Mouse (Mus musculus): Measurements from ENCODE around the gene Olfr9. TPM values are rescaled to one million over a fixed set of nuclear protein-coding genes. Genes with fewer than 3 reads are reported as not detected.

Olfr9 gene
- total RNA-seq (2023) = 1 to 10 TPM; 1.5 to 2.4 TPM

GRCm38 (mm10) chr10:128989131-128989530 is at the start of gene Olfr9:
Olfr9 (plus strand) TSS chr10:128989431.

GRCm38 (mm10) chr10:128960590-128961584 is 28.3 kb upstream of the Olfr9 start, which contains the start of gene Mettl7b:
Mettl7b (minus strand) TSS chr10:128960988.

GRCm38 (mm10) chr10:129010288-129010841 is 21.1 kb downstream of the Olfr9 start, which contains the start of gene Olfr763:
Olfr763 (plus strand) TSS chr10:129010791.

GRCm38 (mm10) chr10:129039796-129040195 is 50.6 kb downstream of the Olfr9 start, which contains the start of gene Olfr764-ps1:
Olfr764-ps1 (minus strand) TSS chr10:129039896.

Other genes starting within 250 kb of the Olfr9 start
- 100 to 1,000 TPM; 809 to 875 TPM for gene Dgka, start 244.6 kb upstream of the Olfr9 start, total RNA-seq (2023)
- gene Pym1, start 241.5 kb upstream of the Olfr9 start, total RNA-seq (2023) = 10 to 100 TPM; 71.3 to 84.9 TPM
- under 1 TPM in 1 of 2 experiments, not detected in 1; 0.98 TPM for gene Mmp19, start 198.5 kb upstream of the Olfr9 start, total RNA-seq (2023)
- 10 to 100 TPM; 66.0 to 66.8 TPM for gene Dnajc14, start 185.4 kb upstream of the Olfr9 start, total RNA-seq (2023)
- gene Tmem198b, start 185.1 kb upstream of the Olfr9 start, total RNA-seq (2023) = 1 to 10 TPM; 7.9 to 9.1 TPM
- 10 to 100 TPM; 53.9 to 57.4 TPM for gene Sarnp, start 172.1 kb upstream of the Olfr9 start, total RNA-seq (2023)
- gene Ormdl2, start 167.8 kb upstream of the Olfr9 start, total RNA-seq (2023) = 10 to 100 TPM; 15.6 to 25.4 TPM
- gene Gdf11, start 97.7 kb upstream of the Olfr9 start, total RNA-seq (2023) = 10 to 100 TPM; 10.6 to 12.7 TPM
- gene Cd63, start 88.4 kb upstream of the Olfr9 start, total RNA-seq (2023) = 1 to 10 TPM; 1.7 to 2.0 TPM
- 1 to 10 TPM; 5.9 to 8.7 TPM for gene Rdh5, start 66.5 kb upstream of the Olfr9 start, total RNA-seq (2023)
- gene Bloc1s1, start 65.4 kb upstream of the Olfr9 start, total RNA-seq (2023) = 10 to 100 TPM; 76.0 to 97.4 TPM
- gene Itga7, start 55.6 kb upstream of the Olfr9 start, total RNA-seq (2023) = 1 to 10 TPM; 5.7 to 6.4 TPM
- gene Mettl7b, start 28.4 kb upstream of the Olfr9 start, total RNA-seq (2023) = not detected
- gene Olfr763, start 21.4 kb downstream of the Olfr9 start, total RNA-seq (2023) = under 1 TPM; 0.26 to 0.33 TPM
- not detected for gene Olfr764-ps1, start 50.5 kb downstream of the Olfr9 start, total RNA-seq (2023)
- gene Olfr765, start 60.6 kb downstream of the Olfr9 start, total RNA-seq (2023) = not detected
- not detected for gene Olfr766-ps1, start 79.5 kb downstream of the Olfr9 start, total RNA-seq (2023)
- gene Olfr767, start 93.5 kb downstream of the Olfr9 start, total RNA-seq (2023) = not detected
- not detected for gene Olfr768, start 109.9 kb downstream of the Olfr9 start, total RNA-seq (2023)
- gene Olfr769, start 128.4 kb downstream of the Olfr9 start, total RNA-seq (2023) = not detected
- gene Olfr770, start 149.6 kb downstream of the Olfr9 start, total RNA-seq (2023) = not detected
- gene Olfr771, start 175.3 kb downstream of the Olfr9 start, total RNA-seq (2023) = not detected
- gene Olfr772, start 188.5 kb downstream of the Olfr9 start, total RNA-seq (2023) = not detected
- gene Olfr773, start 198.0 kb downstream of the Olfr9 start, total RNA-seq (2023) = not detected
- gene Olfr774, start 246.8 kb downstream of the Olfr9 start, total RNA-seq (2023) = not detected

All from T-cell, adult 66 days (primary cell).